Mouse (Mus musculus) embryonic facial prominence, embryonic 14.5 days (tissue): ENCODE data around the gene Gm27021. TPM values are rescaled to one million over a fixed set of nuclear protein-coding genes. Genes with fewer than 3 reads are reported as not detected.
A peak's percentile ranks its signal among the peaks of the same experiment; 100 is the strongest.

ENCODE experiments used
- ATAC-seq: fragments of 200-750 bp; cut with Nextera tagmentation; 2 replicates; pipeline ENCODE4 v1.8.0; 2017; ENCODE audit warnings: low read depth, moderate number of reproducible peaks, moderate TSS enrichment
- DNase-seq: peaks from one replicate; pipeline ENCODE4 v3.0.0-alpha.2; 2015; ENCODE audit warnings: low spot score
- H3K27ac ChIP-seq: fragments of 300-500 bp; sonication (generic); replicated peaks from 2 replicates; pipeline ENCODE4 v1.5.1; 2014; ENCODE audit warnings: low read depth, mild to moderate bottlenecking, low read length, moderate library complexity
- H3K27me3 ChIP-seq: fragments of 300-500 bp; sonication (generic); replicated peaks from 2 replicates; pipeline ENCODE4 v1.6.1; 2014; ENCODE audit warnings: low read length; ENCODE audit not compliant: control insufficient read depth, insufficient read depth
- H3K36me3 ChIP-seq: fragments of 300-500 bp; sonication (generic); 2 replicates; pipeline ENCODE4 v1.6.1; 2014; ENCODE audit warnings: low read length, mixed read lengths; ENCODE audit not compliant: control insufficient read depth, insufficient read depth
- H3K4me1 ChIP-seq: fragments of 300-500 bp; sonication (generic); 2 replicates; pipeline ENCODE4 v1.6.1; 2014; ENCODE audit warnings: antibody characterized with exemption, low read length; ENCODE audit not compliant: control insufficient read depth, insufficient read depth
- H3K4me2 ChIP-seq: fragments of 300-500 bp; sonication (generic); 2 replicates; pipeline ENCODE4 v1.6.1; 2014; ENCODE audit warnings: low read depth, mild to moderate bottlenecking, low read length, moderate library complexity, mixed read lengths
- H3K4me3 ChIP-seq: fragments of 300-500 bp; sonication (generic); 2 replicates; pipeline ENCODE4 v1.5.1; 2014; ENCODE audit warnings: low read depth, mild to moderate bottlenecking, low read length
- H3K9ac ChIP-seq: fragments of 300-500 bp; sonication (generic); 2 replicates; pipeline ENCODE4 v1.6.1; 2014; ENCODE audit warnings: low read depth, mild to moderate bottlenecking, low read length, moderate library complexity, mixed read lengths
- H3K9me3 ChIP-seq: fragments of 300-500 bp; sonication (generic); 2 replicates; pipeline ENCODE4 v1.6.1; 2016; ENCODE audit warnings: low read length; ENCODE audit not compliant: control insufficient read depth
- WGBS: fragments of 180-500 bp; shearing (Covaris S2); extraction: QIAGEN DNeasy Blood & Tissue Kit; methylation state at CpG from one replicate; pipeline ENCODE4 v1.1.7; 2014; 5-methylcytosine and 5-hydroxymethylcytosine counted together
- polyA plus RNA-seq: library from polyadenylated mRNA; unstranded; fragments of >200 nt; fragmentation: Nextera tagmentation; extraction: Ambion mirVana; gene quantifications from 2 replicates; pipeline ENCODE4 v1.2.1, GENCODE M21; 2014

The Gm27021 gene
- polyA plus RNA-seq, 1 experiment from 2014 or later, result 2.7 TPM

- Histone ChIP-seq H3K4me3 (peak within 1 kb of the TSS; percentile 97), H3K9ac (peak within 1 kb of the TSS; percentile 98), H3K27ac (peak within 1 kb of the TSS; percentile 84), H3K27me3 (no peaks in the 10 kb centered on the region), H3K4me1 (peaks cover 20% of the 10 kb centered on the region), H3K4me2 (peak within 1 kb of the TSS; percentile 92), H3K36me3 (peaks cover 36% of the 10 kb centered on the region), H3K9me3 (no peaks in the 10 kb centered on the region)
- WGBS, result 3% methylated on average over 15 of the region's 51 CpGs
- DNase-seq (no peak), ATAC-seq (no peak)
Observed at GRCm38 (mm10) chr8:120668374-120668905, 561 bp upstream of the Gm27021 start, which contains the start of gene Emc8. Gene Emc8 (minus strand): TSS chr8:120668573.

GRCm38 (mm10) chr8:120666807-120667470 is 940 bp downstream of the Gm27021 start:
- peak overlapping the region; percentile 84 for H3K27ac ChIP-seq
- peaks cover 21% of the 10 kb centered on the region for H3K36me3 ChIP-seq
- H3K9ac ChIP-seq, result peak overlapping the region; percentile 98
- ATAC-seq (no peak), DNase-seq (peak; percentile 50)
- peak overlapping the region; percentile 80 for H3K4me2 ChIP-seq
- 2% methylated on average over 17 of the region's 17 CpGs for WGBS
- peak overlapping the region; percentile 97 for H3K4me3 ChIP-seq
- peaks cover 20% of the 10 kb centered on the region for H3K4me1 ChIP-seq
- no peaks in the 10 kb centered on the region for H3K9me3 ChIP-seq
- H3K27me3 ChIP-seq, result no peaks in the 10 kb centered on the region

- Histone ChIP-seq H3K36me3 (peaks cover 12% of the 10 kb centered on the region), H3K4me3 (peak overlapping the region; percentile 97), H3K4me1 (peaks cover 20% of the 10 kb centered on the region), H3K27ac (no peak overlapping the region), H3K9me3 (no peaks in the 10 kb centered on the region), H3K9ac (peak overlapping the region; percentile 98), H3K27me3 (no peaks in the 10 kb centered on the region), H3K4me2 (peak overlapping the region; percentile 80)
- 64% methylated on average over 3 of the region's 3 CpGs for WGBS
- ATAC-seq (no peak), DNase-seq (no peak)
Observed at GRCm38 (mm10) chr8:120665726-120666455, 2.0 kb downstream of the Gm27021 start.

- no peak overlapping the region for H3K4me3 ChIP-seq
- H3K4me2 ChIP-seq, result no peak overlapping the region
- DNase-seq (no peak), ATAC-seq (no peak)
- no peaks in the 10 kb centered on the region for H3K27me3 ChIP-seq
- peaks cover 20% of the 10 kb centered on the region for H3K4me1 ChIP-seq
- H3K9me3 ChIP-seq, result no peaks in the 10 kb centered on the region
- WGBS, result 80% methylated on average over 6 of the region's 6 CpGs
- 0 out of 2 replicates have a peak, but pooled peaks cover 4% of the 10 kb centered on the region for H3K36me3 ChIP-seq
- no peak overlapping the region for H3K27ac ChIP-seq
- H3K9ac ChIP-seq, result 0 out of 2 replicates have a peak overlapping the region, but pooled peaks have one; percentile 23
Observed at GRCm38 (mm10) chr8:120664566-120664965, 3.3 kb downstream of the Gm27021 start.

GRCm38 (mm10) chr8:120657415-120657814 is 10.5 kb downstream of the Gm27021 start:
- no peaks in the 10 kb centered on the region for H3K27me3 ChIP-seq
- 86% methylated on average over 8 of the region's 8 CpGs for WGBS
- no peak overlapping the region for H3K9ac ChIP-seq
- H3K4me3 ChIP-seq, result no peak overlapping the region
- no peak overlapping the region for H3K27ac ChIP-seq
- no peaks in the 10 kb centered on the region for H3K9me3 ChIP-seq
- DNase-seq (no peak), ATAC-seq (no peak)
- no peak overlapping the region for H3K4me2 ChIP-seq
- H3K4me1 ChIP-seq, result no peaks in the 10 kb centered on the region
- peaks cover 65% of the 10 kb centered on the region for H3K36me3 ChIP-seq

GRCm38 (mm10) chr8:120656322-120657052 is 11.4 kb downstream of the Gm27021 start:
- Histone ChIP-seq H3K27ac (no peak overlapping the region), H3K4me3 (no peak overlapping the region), H3K4me1 (no peaks in the 10 kb centered on the region), H3K4me2 (no peak overlapping the region), H3K9ac (no peak overlapping the region), H3K27me3 (no peaks in the 10 kb centered on the region), H3K36me3 (peaks cover 68% of the 10 kb centered on the region), H3K9me3 (no peaks in the 10 kb centered on the region)
- WGBS, result 88% methylated on average over 7 of the region's 7 CpGs
- no peak for ATAC-seq
- DNase-seq, result peak; percentile 17

GRCm38 (mm10) chr8:120647532-120647931 is 20.3 kb downstream of the Gm27021 start, which contains the start of gene 1190005I06Rik:
Gene 1190005I06Rik (minus strand): TSS chr8:120647632.
- H3K36me3 ChIP-seq, result 0 out of 2 replicates have a peak, but pooled peaks cover 3% of the 10 kb centered on the region
- WGBS, result 26% methylated on average over 6 of the region's 7 CpGs

DNA sequence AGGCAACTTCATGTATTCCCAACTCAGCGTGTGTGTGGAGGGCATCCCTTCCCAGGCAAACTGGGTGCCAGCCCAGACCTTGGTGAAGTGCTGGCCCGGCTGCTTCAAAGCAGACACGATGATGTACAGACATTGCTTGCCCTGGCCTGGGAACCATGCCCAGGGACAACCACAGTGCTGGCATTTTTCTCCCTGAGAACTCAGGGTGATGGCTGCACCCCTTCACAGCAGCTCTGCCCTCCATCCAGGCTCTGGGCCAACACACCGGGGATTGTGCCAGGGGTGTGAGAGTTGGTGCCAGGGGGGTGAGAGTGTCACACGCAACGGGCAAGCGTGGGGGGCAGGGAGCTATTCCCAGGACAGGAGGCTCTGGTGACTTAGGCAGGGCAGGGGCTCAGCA is 23.2 kb downstream of the Gm27021 start:
- DNase-seq, result peak; percentile 32
- H3K4me1 ChIP-seq, result no peaks in the 10 kb centered on the region
- no peak overlapping the region for H3K4me3 ChIP-seq
- ATAC-seq, result no peak
- H3K9ac ChIP-seq, result no peak overlapping the region
- 71% methylated on average over 7 of the region's 7 CpGs for WGBS
- H3K4me2 ChIP-seq, result no peak overlapping the region
- no peaks in the 10 kb centered on the region for H3K27me3 ChIP-seq
- no peak overlapping the region for H3K27ac ChIP-seq
- H3K36me3 ChIP-seq, result no peaks in the 10 kb centered on the region
- H3K9me3 ChIP-seq, result no peaks in the 10 kb centered on the region

More at GRCm38 (mm10) chr8:120647532-120647931, 20.3 kb downstream of the Gm27021 start, which contains the start of gene 1190005I06Rik:
- Histone ChIP-seq H3K4me1 (no peaks in the 10 kb centered on the region), H3K9me3 (no peaks in the 10 kb centered on the region), H3K27me3 (no peaks in the 10 kb centered on the region), H3K4me3 (no peak within 1 kb of the TSS), H3K9ac (no peak within 1 kb of the TSS), H3K4me2 (no peak within 1 kb of the TSS), H3K27ac (no peak within 1 kb of the TSS)
- no peak for DNase-seq
- ATAC-seq, result peak; percentile 9; the same call in 1 of the 2 replicates
